Mouse (Mus musculus): Measurements from ENCODE around the gene Zscan10. TPM values are rescaled to one million over a fixed set of nuclear protein-coding genes. Genes with fewer than 3 reads are reported as not detected.
A peak's percentile ranks its signal among the peaks of the same experiment; 100 is the strongest.

Gene Zscan10
- 0.10 and 0.21 TPM in 2 replicates for polyA plus RNA-seq (2016; fragmentation: Nextera tagmentation; extraction: Ambion mirVana)

- Histone ChIP-seq H3K9me3 (no peaks in the 10 kb centered on the region), H3K36me3 (no peaks in the 10 kb centered on the region), H3K27ac (peak within 1 kb of the TSS; percentile 93; the same call in 1 of the 2 replicates), H3K4me1 (peaks cover 16% of the 10 kb centered on the region), H3K27me3 (ENCODE audit: insufficient read depth, poor library complexity, severe bottlenecking) (no peaks in the 10 kb centered on the region), H3K4me3 (peak within 1 kb of the TSS; percentile 66)
- WGBS, result 35% methylated on average over 15 of the region's 15 CpGs
- DNase-seq (ENCODE audit: low spot score), result no peak
Measured at GRCm38 (mm10) chr17:23600641-23601622, at the start of gene Zscan10. Gene Zscan10, plus strand, starts transcription at chr17:23600856.

- H3K4me1 ChIP-seq, result peaks cover 12% of the 10 kb centered on the region
- H3K27ac ChIP-seq, result peak overlapping the region; percentile 77
- H3K4me3 ChIP-seq, result peak overlapping the region; percentile 72
- H3K9me3 ChIP-seq, result no peaks in the 10 kb centered on the region
- H3K36me3 ChIP-seq, result peaks cover 14% of the 10 kb centered on the region
- peak; percentile 89 for DNase-seq (ENCODE audit: low spot score)
- H3K27me3 ChIP-seq (ENCODE audit: insufficient read depth, poor library complexity, severe bottlenecking), result no peaks in the 10 kb centered on the region
- WGBS, result under 1% methylated on average over 15 of the region's 15 CpGs
Measured at GRCm38 (mm10) chr17:23550856-23551255, 49.8 kb upstream of the Zscan10 start.

GRCm38 (mm10) chr17:23551416-23551815 lies 49.2 kb upstream of the Zscan10 start:
- Histone ChIP-seq H3K4me1 (peaks cover 12% of the 10 kb centered on the region), H3K4me3 (peak overlapping the region; percentile 72), H3K27me3 (ENCODE audit: insufficient read depth, poor library complexity, severe bottlenecking) (no peaks in the 10 kb centered on the region), H3K27ac (peak overlapping the region; percentile 77; the same call in 1 of the 2 replicates), H3K9me3 (no peaks in the 10 kb centered on the region), H3K36me3 (peaks cover 20% of the 10 kb centered on the region)
- no peak for DNase-seq (ENCODE audit: low spot score)

- 0 out of 2 replicates have a peak overlapping the region, but pooled peaks have one; percentile 8 for H3K4me3 ChIP-seq
- no peaks in the 10 kb centered on the region for H3K9me3 ChIP-seq
- peaks cover 12% of the 10 kb centered on the region for H3K4me1 ChIP-seq
- 65% methylated on average over 5 of the region's 5 CpGs for WGBS
- peaks cover 26% of the 10 kb centered on the region for H3K36me3 ChIP-seq
- no peaks in the 10 kb centered on the region for H3K27me3 ChIP-seq (ENCODE audit: insufficient read depth, poor library complexity, severe bottlenecking)
- DNase-seq (ENCODE audit: low spot score), result no peak
- no peak overlapping the region for H3K27ac ChIP-seq
Measured at GRCm38 (mm10) chr17:23551963-23552362, 48.7 kb upstream of the Zscan10 start.

GRCm38 (mm10) chr17:23552896-23553633 lies 47.6 kb upstream of the Zscan10 start:
- Histone ChIP-seq H3K27me3 (ENCODE audit: insufficient read depth, poor library complexity, severe bottlenecking) (no peaks in the 10 kb centered on the region), H3K36me3 (peaks cover 37% of the 10 kb centered on the region), H3K27ac (no peak overlapping the region), H3K4me3 (no peak overlapping the region), H3K9me3 (no peaks in the 10 kb centered on the region), H3K4me1 (peaks cover 12% of the 10 kb centered on the region)
- WGBS, result 79% methylated on average over 8 of the region's 8 CpGs
- no peak for DNase-seq (ENCODE audit: low spot score)

- Histone ChIP-seq H3K36me3 (peaks cover 43% of the 10 kb centered on the region), H3K27me3 (ENCODE audit: insufficient read depth, poor library complexity, severe bottlenecking) (no peaks in the 10 kb centered on the region), H3K4me1 (peaks cover 12% of the 10 kb centered on the region), H3K9me3 (no peaks in the 10 kb centered on the region), H3K4me3 (no peak overlapping the region), H3K27ac (no peak overlapping the region)
- 68% methylated on average over 1 of the region's 1 CpGs for WGBS
- no peak for DNase-seq (ENCODE audit: low spot score)
Measured at GRCm38 (mm10) chr17:23553634-23554120, 47.0 kb upstream of the Zscan10 start.

GRCm38 (mm10) chr17:23554321-23554720 lies 46.3 kb upstream of the Zscan10 start:
- peaks cover 12% of the 10 kb centered on the region for H3K4me1 ChIP-seq
- peaks cover 49% of the 10 kb centered on the region for H3K36me3 ChIP-seq
- H3K4me3 ChIP-seq, result no peak overlapping the region
- H3K9me3 ChIP-seq, result no peaks in the 10 kb centered on the region
- no peak for DNase-seq (ENCODE audit: low spot score)
- no peak overlapping the region for H3K27ac ChIP-seq
- H3K27me3 ChIP-seq (ENCODE audit: insufficient read depth, poor library complexity, severe bottlenecking), result no peaks in the 10 kb centered on the region

- peaks cover 60% of the 10 kb centered on the region for H3K36me3 ChIP-seq
- peaks cover 12% of the 10 kb centered on the region for H3K4me1 ChIP-seq
- H3K27me3 ChIP-seq (ENCODE audit: insufficient read depth, poor library complexity, severe bottlenecking), result no peaks in the 10 kb centered on the region
- 0 out of 2 replicates have a peak overlapping the region, but pooled peaks have one; percentile 12 for H3K27ac ChIP-seq
- H3K9me3 ChIP-seq, result no peaks in the 10 kb centered on the region
- 72% methylated on average over 7 of the region's 7 CpGs for WGBS
- no peak overlapping the region for H3K4me3 ChIP-seq
- no peak for DNase-seq (ENCODE audit: low spot score)
Measured at GRCm38 (mm10) chr17:23555243-23555916, 45.3 kb upstream of the Zscan10 start.

GRCm38 (mm10) chr17:23559767-23560166 lies 40.9 kb upstream of the Zscan10 start:
- 60% methylated on average over 11 of the region's 11 CpGs for WGBS
- Histone ChIP-seq H3K4me3 (no peak overlapping the region), H3K27me3 (ENCODE audit: insufficient read depth, poor library complexity, severe bottlenecking) (no peaks in the 10 kb centered on the region), H3K9me3 (no peaks in the 10 kb centered on the region), H3K36me3 (peaks cover 65% of the 10 kb centered on the region), H3K27ac (no peak overlapping the region), H3K4me1 (peaks cover 2% of the 10 kb centered on the region)
- DNase-seq (ENCODE audit: low spot score), result no peak

GRCm38 (mm10) chr17:23563595-23564367 lies 36.9 kb upstream of the Zscan10 start, which contains the start of gene Zfp213:
Gene Zfp213, minus strand, starts transcription at chr17:23564238.
- peak; percentile 97 for DNase-seq (ENCODE audit: low spot score)
- no peaks in the 10 kb centered on the region for H3K9me3 ChIP-seq
- no peaks in the 10 kb centered on the region for H3K27me3 ChIP-seq (ENCODE audit: insufficient read depth, poor library complexity, severe bottlenecking)
- peak within 1 kb of the TSS; percentile 87 for H3K4me3 ChIP-seq
- peak within 1 kb of the TSS; percentile 97 for H3K27ac ChIP-seq
- H3K4me1 ChIP-seq, result peaks cover 6% of the 10 kb centered on the region
- WGBS, result 1% methylated on average over 59 of the region's 59 CpGs
- peaks cover 26% of the 10 kb centered on the region for H3K36me3 ChIP-seq

- Histone ChIP-seq H3K4me3 (peak overlapping the region; percentile 87), H3K27me3 (ENCODE audit: insufficient read depth, poor library complexity, severe bottlenecking) (no peaks in the 10 kb centered on the region), H3K9me3 (no peaks in the 10 kb centered on the region), H3K27ac (peak overlapping the region; percentile 97), H3K4me1 (peaks cover 6% of the 10 kb centered on the region), H3K36me3 (peaks cover 20% of the 10 kb centered on the region)
- DNase-seq (ENCODE audit: low spot score), result no peak
- under 1% methylated on average over 8 of the region's 8 CpGs for WGBS
Measured at GRCm38 (mm10) chr17:23564368-23564715, 36.3 kb upstream of the Zscan10 start.

GRCm38 (mm10) chr17:23566787-23567186 lies 33.9 kb upstream of the Zscan10 start:
- no peak for DNase-seq (ENCODE audit: low spot score)
- Histone ChIP-seq H3K27ac (no peak overlapping the region), H3K4me3 (no peak overlapping the region), H3K4me1 (peaks cover 6% of the 10 kb centered on the region), H3K9me3 (no peaks in the 10 kb centered on the region), H3K27me3 (ENCODE audit: insufficient read depth, poor library complexity, severe bottlenecking) (no peaks in the 10 kb centered on the region), H3K36me3 (no peaks in the 10 kb centered on the region)
- 50% methylated on average over 5 of the region's 5 CpGs for WGBS

Data from heart, embryonic 10.5 days (tissue).